Mouse (Mus musculus): ENCODE measurements around the gene Mpzl2.

The Mpzl2 gene

DNA sequence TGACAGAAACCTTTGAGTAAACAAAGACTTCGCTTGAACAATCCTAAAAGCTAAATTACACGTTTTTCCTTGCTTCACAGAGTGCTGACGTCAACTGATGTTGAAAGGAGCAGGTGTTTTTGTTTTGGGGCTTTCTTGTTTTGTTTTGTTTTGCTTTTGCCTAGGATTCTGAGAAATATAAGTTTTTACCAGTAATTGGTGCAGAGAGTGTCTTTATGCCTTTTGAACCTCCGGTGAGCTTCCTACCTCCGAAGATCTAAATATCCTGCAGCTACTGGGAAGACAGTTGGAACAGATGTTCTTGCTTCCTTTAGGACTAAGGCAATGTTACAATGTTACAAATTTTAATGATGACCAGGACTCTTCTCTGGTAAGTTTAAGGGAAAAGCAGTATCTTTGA lies at the start of gene Mpzl2:
Gene Mpzl2 (plus strand): TSS at position 301 of the 400 bp plus-strand sequence.
- no peak for DNase-seq (ENCODE audit: low spot score)

DNA sequence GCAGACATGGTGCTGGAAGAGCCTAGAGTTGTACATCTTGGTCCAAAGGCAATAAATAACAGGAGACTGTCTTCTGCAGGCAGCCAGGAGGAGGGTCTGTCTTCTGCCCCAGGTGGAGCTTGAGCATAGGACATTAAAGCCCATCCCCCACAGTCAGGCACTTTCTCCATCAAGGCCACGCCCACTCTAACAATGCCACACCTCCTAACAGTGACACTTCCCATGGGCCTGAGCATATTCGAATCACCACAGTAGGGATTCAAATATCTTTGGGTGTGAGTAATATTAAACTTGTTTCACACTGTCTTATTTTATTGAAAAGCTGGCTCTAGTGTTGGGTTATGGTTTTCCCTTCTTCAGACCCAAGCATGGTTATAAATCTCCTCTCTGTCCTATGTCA lies 47.8 kb upstream of the Mpzl2 start:
- no peak for DNase-seq (ENCODE audit: low spot score)

DNA sequence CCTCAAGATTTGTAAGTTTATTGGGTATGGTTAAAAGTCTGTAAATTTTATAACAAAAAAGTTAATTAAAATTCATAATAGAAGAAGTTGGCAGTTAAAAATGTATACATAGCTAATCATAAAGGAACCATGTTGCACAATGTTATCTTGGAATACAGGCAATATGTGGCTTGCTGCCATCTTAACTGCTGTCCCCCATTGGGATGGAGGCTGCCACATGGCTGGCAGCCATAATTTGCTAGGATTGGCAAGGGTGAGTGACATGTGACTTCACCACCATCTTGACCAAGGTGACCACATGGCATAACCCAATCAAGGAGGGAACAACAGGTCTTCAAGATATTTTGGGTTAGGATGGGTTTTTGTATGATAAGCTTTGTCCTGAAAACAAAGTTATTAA lies 47.3 kb upstream of the Mpzl2 start:
- DNase-seq (ENCODE audit: low spot score), result no peak

DNA sequence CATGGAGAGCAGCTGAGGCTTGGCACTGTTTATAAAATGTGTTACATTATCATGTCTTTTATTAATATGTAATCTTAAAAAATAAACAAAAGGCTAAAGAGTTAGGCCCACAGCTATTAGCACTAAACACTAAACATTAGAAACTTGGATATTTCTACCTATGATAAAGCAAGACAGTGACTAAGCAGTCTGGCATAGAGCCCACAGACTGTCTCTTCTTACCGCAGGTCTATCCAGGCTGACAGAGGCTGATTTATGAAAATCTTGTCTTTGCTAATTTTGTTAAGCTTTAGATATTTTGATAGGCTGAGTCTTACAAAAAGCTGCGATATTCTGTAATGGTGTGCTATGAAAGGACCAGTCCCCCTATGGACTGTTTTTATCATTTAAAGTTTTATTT lies 46.3 kb upstream of the Mpzl2 start:
- DNase-seq (ENCODE audit: low spot score), result no peak

DNA sequence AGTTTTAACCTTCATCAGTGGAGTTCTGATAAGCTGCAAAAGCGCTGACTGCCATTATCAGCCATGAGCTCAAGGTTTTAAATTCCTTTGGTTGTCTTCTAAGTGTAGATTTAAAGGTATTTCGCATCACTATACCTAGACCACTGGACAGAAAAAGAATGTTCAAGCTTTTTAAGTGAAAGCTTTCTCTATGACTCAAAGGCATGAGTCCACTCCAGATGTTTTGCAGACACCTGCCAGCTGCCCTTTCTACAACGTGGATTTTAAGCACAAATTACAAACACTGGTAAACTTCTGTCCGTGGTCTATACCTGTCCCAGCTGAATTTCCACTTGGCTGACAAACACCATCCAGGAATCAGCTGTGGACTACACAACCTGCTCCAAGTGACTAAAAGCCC lies 44.6 kb upstream of the Mpzl2 start:
- DNase-seq (ENCODE audit: low spot score), result no peak

DNA sequence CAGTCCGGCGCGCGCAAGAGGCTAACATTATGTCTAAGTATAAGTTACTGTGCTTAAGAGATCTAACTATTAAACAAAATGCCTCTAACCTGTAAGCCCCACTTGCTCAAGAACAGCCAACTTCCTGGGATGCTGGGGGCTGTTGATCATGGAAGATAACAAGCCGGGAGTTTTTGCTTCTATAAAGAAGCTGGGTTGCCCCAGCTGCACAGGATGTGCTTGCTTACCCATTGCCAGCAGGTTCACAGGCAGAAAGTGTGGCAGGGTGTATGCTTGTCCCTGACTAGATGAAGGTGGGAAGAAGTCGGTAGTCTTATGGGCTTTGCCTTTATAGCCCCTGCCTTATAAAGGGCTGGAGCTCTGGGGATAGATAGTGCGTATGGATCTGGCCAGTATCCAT lies 43.0 kb upstream of the Mpzl2 start:
- DNase-seq (ENCODE audit: low spot score), result no peak

DNA sequence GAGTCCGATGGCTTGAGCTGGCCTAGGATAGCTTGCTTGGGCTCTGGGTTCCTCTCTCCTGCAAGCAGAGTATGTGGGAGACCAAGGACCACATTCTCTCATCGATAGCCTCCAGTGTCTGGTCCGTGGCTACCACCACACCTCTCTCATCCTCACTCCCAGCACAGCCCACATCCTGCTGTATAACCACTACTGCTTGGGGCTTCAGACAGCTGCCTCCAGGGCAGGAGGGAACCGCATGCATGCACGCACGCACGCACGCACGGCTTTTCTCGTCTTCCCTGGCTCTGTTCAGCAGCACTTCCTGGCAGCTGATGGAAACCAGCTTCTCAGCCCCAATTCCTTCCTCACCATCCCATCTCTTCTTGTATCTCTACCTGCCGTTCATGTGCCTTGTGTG lies 41.5 kb upstream of the Mpzl2 start:
- DNase-seq (ENCODE audit: low spot score), result no peak

DNA sequence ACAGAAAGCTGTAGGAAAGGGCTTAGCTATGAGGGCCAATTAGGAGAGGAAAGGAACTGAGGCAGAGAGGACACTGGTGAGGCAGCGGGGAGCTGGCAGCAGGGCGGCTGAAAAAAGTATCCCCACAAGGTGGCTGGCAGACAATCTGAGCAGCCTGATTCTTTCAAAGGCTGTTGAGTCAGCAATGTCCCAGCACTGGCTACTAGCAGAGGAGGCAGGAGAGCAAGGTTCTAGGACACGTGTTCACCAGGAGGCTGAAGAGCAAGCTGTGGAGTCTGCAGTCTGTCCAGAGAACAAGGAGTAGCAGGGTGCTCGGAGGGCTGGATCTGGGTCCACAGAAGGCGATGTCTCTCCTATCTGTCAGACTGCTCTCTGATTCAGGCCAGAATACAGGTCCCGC lies 40.4 kb upstream of the Mpzl2 start:
- DNase-seq (ENCODE audit: low spot score), result no peak

DNA sequence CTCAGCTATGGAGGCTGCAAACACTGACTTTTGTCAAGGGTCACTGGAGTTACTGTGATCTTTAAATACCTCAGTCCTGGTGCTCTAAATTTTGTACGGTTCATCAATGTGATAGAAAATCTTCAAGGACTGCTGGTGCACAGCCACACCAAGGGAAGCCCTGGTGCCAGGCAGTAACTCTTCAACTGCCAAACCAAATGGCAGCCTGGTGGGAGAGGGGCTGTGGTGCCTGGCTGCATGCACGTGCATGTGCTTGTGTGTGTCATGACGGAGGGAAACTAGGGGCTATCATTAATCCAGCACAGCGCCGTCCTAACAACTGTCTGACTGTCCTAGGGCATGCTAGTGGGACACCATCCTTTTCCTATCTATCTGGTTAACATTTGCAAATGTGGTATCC lies 39.8 kb upstream of the Mpzl2 start:
- no peak for DNase-seq (ENCODE audit: low spot score)

DNA sequence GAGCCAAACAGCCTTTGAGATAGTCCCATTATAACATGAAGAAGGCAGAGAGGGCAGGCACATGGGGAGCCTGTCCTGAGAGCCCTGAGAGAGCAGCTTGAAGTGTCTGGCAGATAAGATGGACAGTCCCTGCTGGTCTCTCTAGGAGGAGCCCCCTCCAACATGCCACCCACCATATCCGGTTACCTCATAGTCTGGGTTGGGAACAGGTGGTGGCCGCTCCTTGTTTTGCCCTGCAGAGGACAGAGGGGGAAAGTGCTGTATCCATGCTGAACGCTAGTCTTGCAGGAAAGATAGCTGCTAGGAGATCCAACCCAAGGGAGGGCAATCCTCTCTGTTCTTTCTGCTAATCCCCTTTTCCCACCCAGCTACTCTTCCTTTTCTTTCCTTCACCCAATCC lies 39.4 kb upstream of the Mpzl2 start:
- no peak for DNase-seq (ENCODE audit: low spot score)

DNA sequence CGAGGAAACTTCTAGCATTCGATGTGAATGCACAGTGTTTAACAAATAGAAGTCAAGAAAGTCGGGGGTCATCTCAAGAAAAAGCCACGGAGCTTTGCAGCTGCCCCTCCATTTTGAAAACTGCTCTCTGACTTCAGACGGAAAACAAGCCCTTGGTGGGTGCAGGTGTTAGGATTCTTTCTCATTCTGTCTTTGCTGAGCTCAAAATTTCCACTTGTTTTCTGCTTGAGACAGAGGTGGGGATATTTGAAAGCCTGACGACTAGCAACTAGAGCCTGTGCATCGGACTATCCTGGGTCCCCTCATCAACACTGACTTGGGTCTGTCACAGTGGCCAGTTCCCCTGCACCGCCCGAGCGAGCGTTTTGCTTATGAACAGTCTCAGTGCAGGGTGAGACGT lies 32.2 kb upstream of the Mpzl2 start:
- DNase-seq (ENCODE audit: low spot score), result no peak

DNA sequence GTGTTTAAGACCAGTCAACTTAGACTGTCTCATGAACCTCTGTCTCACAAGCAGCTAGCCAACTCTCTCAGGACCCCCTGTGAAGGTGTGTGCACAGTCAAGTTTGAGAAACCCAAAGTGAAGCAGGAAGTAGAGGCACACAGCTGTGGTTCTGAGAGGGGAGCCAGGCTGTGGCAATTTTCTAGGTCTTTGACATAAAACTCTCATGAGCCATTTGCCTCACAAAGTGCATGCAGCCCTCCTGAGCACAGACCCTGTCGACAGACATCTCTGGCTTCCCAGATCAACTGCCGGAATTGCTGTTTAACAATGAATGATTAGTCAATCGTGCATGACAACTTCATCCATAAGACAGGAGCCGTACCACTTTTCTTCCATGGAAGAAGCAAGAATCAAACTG lies 31.3 kb upstream of the Mpzl2 start:
- no peak for DNase-seq (ENCODE audit: low spot score)

DNA sequence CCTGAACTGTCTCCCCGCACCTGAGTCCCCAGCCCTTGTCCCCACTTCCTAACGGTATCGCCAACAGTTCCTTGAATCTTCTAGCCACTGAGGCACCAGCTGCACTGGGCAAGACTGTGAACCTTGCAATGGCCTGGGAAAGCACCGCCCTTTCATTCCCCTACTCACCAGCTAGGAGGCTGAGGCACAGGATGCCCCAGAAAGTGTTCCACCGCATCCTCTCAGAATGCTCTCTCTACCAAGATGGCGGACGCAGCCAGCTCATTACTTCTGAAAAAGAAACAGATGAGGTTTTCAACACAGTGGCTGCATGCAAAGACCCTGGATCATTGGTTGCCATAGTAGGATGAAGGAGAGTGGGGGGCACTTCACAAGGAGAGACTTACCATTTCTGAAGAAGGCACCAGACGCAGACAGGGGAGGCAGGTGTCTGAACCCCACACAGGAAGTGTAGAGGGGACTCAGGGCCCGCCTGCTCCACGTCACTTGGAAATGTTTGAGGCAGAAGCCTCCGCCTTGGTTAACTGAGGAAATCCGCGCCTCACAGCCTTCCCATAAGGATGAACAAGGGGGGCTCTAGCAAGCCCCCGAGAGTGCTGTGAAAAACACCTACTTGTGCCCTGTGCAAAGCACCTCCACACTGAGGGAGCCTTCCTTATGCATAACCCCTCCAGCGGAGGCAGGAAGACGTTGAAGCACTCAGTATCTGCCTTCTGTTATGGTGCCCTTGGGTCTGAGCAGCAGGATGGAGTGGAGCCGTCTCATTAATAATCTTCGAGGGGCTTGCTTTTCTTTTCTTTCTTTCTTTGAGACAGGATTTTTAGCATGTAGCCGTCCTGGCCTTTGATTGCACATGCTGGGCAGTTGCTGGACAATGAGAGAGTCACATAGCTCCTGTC lies 30.2 kb upstream of the Mpzl2 start, which contains the start of gene Cd3e:
Gene Cd3e (minus strand): TSS at position 448 of the 899 bp plus-strand sequence.
- no peak for DNase-seq (ENCODE audit: low spot score)

DNA sequence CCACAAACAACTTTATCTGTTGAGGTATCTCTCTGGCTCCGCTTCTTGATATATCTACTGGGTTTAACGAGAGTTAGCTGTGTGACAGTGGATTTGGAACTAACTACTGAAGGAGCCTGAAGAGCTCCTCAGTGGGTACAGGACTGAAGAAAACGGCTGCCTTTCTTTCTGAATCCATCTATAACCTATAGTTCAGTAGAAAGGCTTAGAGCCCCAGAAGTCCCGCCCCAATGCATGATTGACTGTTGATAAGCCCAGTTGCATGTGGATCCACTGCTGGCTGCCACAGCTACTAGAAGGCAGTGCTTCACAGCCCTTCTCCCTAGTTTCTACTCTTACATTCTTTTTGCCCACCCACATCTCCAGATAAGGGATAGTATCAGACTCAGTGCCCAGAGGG lies 29.1 kb upstream of the Mpzl2 start:
- DNase-seq (ENCODE audit: low spot score), result no peak

DNA sequence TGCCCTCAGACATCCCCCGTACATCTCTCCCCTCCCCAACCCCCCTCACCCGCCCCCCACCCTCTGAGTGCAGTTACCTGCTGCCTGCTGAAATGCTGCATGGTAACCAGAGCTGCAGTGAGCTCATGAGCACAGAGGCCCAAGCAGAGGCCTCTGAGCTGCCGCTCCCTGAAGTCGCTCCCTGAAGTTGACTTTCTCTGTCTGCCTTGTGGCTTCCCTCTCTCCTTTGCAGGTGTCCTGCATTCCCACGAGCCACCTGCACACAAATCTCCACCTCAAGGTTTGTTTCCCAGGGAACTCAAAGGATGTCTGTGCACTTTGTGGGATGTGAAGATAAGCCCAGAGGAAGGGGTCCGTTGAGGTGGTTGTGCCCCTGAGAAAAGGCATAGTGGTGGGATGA lies 28.3 kb upstream of the Mpzl2 start:
- DNase-seq (ENCODE audit: low spot score), result no peak

DNA sequence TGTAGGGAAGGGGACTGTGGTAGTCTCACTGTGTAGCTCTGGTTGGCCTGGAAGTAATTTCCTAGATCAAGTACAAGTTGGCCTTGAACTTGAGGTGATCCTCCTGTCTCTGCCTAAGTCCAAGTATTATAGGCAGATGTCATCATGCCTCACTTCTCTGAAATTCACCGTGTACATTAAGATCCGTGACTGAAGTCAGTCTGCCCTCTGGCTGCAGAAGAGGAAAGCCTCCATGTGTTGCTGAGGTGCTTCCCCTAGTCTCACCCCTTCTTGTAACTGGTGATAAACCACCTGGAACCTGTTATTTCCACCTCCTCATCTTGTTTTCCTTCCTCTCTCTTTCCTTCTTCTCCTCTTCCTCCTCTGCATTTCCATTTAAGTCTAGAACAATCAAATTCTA lies 24.7 kb upstream of the Mpzl2 start:
- DNase-seq (ENCODE audit: low spot score), result no peak

DNA sequence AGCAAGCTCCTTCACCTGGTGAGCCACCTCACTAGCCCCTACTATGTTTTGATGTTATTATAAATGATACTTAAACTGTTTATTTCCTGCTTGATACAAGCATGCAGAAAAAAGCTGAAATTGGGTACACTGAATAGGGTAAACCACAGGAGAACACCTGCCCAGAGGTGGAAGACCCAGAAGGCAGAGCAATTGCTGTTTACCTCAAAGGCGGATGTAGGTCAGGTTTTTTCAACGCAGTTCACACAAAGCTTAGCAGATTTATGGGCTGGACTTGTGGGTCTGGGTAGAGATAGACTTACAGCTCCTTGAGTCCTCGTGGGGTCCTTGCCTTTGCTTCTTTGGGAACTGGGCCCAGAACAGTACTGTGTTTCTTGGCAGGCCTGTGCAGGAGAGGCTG lies 23.8 kb upstream of the Mpzl2 start:
- no peak for DNase-seq (ENCODE audit: low spot score)

DNA sequence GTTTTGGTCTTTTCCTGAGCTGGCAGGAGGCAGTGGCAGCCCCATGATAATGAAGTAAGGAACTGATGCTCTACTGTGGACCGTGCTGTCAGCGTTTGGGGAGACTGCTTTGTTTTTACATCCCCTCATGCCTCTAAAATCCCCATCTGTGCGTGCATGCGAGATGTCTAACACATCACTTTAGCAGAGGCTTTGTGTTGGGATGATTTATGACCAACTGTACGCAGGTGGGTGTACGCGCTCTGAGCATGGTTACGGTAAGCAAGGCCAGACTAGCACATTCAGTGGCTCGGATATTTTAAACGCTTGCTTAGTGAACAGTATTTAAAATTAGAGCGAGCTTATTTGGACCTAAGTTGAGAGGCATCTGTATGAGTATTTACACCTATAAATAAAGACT lies 21.6 kb upstream of the Mpzl2 start:
- no peak for DNase-seq (ENCODE audit: low spot score)

DNA sequence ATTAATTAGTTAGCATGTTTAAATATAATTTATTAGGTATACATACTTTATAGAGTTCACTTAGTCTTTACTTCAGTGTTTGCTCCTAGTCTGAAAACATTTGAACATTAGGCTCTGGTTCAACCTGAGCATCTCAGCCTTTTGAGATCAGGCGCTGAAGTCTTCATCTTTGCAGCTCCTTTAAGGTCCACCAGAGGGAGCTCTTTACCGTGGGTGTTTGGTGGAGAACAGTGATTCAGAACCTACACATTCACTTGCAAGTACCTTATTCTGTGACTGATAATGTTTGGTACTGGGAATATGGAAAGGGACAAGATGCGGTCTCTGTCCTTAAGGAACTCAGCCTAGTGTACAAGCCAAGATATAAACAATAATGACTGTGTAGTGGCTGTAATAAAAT lies 16.8 kb upstream of the Mpzl2 start:
- peak; percentile 41 for DNase-seq (ENCODE audit: low spot score)

DNA sequence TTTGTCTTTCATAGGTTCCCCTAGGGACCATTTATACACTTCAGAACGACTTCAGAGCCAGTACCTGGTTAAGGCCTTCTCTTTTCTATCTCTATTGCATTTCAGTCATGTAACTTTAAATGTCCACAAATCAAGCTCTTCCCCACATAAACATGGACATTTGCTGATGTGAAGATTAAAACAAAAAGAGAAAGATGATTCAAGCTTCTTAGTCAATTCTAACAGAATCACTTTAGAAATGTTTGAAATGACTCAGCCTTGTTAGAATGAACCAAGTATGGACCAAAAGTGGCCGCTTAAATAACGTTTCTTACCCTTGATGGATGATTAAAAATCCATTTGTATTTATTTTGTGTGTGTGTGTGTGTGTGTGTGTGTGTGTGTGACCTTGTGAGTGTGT lies 16.0 kb upstream of the Mpzl2 start:
- DNase-seq (ENCODE audit: low spot score), result no peak

DNA sequence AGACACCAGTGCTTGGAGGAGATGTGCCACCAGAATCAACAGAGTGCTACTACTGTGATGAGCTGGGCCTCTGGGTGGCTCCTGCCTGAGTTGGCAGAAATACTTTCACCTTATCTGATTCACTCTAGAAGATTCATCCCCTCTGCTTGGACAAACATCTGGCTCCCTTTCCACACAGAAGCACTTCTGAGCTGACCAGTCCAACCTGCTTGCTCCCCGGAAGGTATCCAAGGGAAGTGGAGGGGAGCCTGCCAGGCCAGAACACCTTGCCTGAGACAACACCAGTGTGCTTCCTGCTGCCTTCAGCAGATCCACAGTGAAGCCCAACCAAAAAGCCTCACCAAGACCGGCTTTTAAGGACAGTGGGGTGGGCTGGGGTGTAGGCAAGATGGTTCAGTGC lies 15.4 kb upstream of the Mpzl2 start:
- no peak for DNase-seq (ENCODE audit: low spot score)

DNA sequence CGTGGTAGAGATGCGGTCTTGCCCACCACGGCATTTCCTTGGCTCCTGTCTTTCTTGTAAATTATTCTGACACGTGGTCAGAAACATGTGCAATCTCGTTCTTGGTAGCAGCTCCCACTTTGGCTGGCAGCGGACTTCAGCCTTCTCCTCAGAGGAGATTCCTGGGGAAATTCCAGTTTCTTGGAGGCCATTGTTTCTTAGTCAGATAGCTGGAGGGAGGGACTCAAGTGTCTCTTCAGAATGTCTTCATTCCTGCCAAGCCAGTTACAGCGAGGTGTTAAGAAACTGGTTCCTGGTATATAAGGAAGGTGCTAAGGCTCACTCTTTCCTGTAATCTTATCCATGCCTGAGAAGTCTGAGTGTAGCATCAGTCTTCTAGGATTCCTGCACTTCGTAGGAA lies 12.2 kb upstream of the Mpzl2 start:
- no peak for DNase-seq (ENCODE audit: low spot score)

DNA sequence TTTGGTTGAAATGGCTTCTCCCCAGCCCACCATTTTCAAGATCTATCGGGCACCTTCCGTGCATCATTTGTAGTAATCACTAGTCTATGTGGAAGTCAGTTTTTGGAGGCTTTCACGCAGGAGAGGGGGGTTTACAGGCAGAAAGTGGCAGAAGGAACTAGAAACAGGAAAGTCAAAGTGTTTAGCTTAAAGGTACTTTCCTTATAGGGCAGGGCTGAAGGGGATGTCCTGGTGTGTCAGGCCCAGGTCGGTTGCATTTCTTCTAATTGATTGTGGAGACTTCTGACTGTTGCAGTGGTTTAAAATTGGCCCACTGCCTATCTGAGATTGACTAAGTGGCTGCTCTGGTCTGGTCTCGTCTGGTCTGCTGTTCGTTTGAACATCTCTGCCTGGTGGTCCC lies 9.3 kb upstream of the Mpzl2 start:
- no peak for DNase-seq (ENCODE audit: low spot score)

DNA sequence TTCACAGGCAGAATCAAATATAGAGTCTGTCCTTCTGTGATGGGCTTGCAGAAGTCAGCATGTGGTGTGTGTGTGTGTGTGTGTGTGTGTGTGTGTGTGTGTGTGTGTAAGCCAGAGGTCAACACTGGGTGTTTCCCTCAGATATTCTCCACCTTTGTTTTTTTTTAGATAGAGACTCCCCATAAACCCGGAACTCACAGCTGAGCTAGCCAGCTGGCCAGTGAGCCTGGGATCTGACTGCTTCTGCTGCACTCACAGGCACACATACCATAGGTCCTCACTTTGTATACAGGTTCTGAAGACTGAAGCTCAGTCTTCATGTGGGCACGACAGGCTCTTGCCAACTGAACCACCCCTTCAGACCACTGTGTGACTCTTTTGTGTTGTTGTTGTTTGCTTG lies 7.3 kb upstream of the Mpzl2 start:
- no peak for DNase-seq (ENCODE audit: low spot score)

All from ovary, postnatal 14 days (tissue).